Mouse (Mus musculus) CH12.LX (cell line): ENCODE measurements at regions not wholly inside any gene's neighbourhood (a gene's known extent, or its start where the extent isn't known, plus 50 kb on each side); places are given as distances from the start of the nearest gene placed in this dataset.

Source experiments
- DNase-seq: peaks from one replicate; pipeline ENCODE4 v3.0.0-alpha.2; 2013; ENCODE audit errors: extremely low read depth
- H3K27ac ChIP-seq: 2 replicates; pipeline ENCODE4 v1.5.1; 2012; ENCODE audit warnings: low read depth, mild to moderate bottlenecking, control low read depth, moderate library complexity; ENCODE audit not compliant: insufficient read depth
- H3K27me3 ChIP-seq: replicated peaks from 2 replicates; pipeline ENCODE3; 2012; ENCODE audit warnings: inconsistent platforms
- H3K36me3 ChIP-seq, 2 experiments: replicated peaks in 1 of 2; 2 replicates each; pipeline versions ENCODE3 to v1.6.1; 2012; ENCODE audit warnings: inconsistent platforms in 1 of 2, low read length in 1 of 2, mild to moderate bottlenecking in 1 of 2, mixed read lengths in 1 of 2, moderate library complexity in 1 of 2; ENCODE audit not compliant: control insufficient read depth in 1 of 2, insufficient read depth in 1 of 2
- H3K4me1 ChIP-seq, 2 experiments: 2 replicates each; pipeline ENCODE4 v1.6.1; 2012; ENCODE audit warnings: inconsistent platforms in 1 of 2, moderate library complexity in 1 of 2; ENCODE audit not compliant: insufficient read depth in 2 of 2, control insufficient read depth in 1 of 2
- H3K4me2 ChIP-seq: 2 replicates; pipeline ENCODE4 v1.6.1; 2012; ENCODE audit warnings: low read depth, mild to moderate bottlenecking, control low read depth; ENCODE audit not compliant: poor library complexity, insufficient read depth, severe bottlenecking
- H3K4me3 ChIP-seq, 3 experiments: fragments of 150-350 bp in 1 of 3; sonication (generic) in 1 of 3; replicated peaks in 1 of 3; 2 replicates each; pipeline versions ENCODE3 to v1.5.1; 2011 to 2012; ENCODE audit warnings: low read depth in 2 of 3, low read length in 2 of 3, mild to moderate bottlenecking in 2 of 3, moderate library complexity in 2 of 3, control low read depth in 1 of 3, improper control_type of control experiment in 1 of 3, inconsistent platforms in 1 of 3, mixed read lengths in 1 of 3; ENCODE audit not compliant: poor library complexity in 1 of 3
- H3K79me2 ChIP-seq: replicated peaks from 2 replicates; pipeline ENCODE4 v1.6.1; 2012; ENCODE audit warnings: mild to moderate bottlenecking, moderate library complexity; ENCODE audit not compliant: control insufficient read depth, poor library complexity, insufficient read depth, severe bottlenecking; ENCODE audit errors: extremely low read depth
- H3K9ac ChIP-seq: 2 replicates; pipeline ENCODE4 v1.6.1; 2012; ENCODE audit warnings: low read depth, mild to moderate bottlenecking, control low read depth, moderate library complexity; ENCODE audit not compliant: insufficient read depth
- H3K9me3 ChIP-seq: replicated peaks from 2 replicates; pipeline ENCODE3; 2012; ENCODE audit warnings: low read length, inconsistent platforms, mixed read lengths
- BHLHE40 ChIP-seq: IDR thresholded peaks from 2 replicates; pipeline ENCODE4 v1.6.1; 2011; ENCODE audit warnings: mild to moderate bottlenecking, low read depth, low read length, improper control_type of control experiment
- CHD2 ChIP-seq: IDR thresholded peaks from 2 replicates; pipeline ENCODE4 v1.6.1; 2011; ENCODE audit warnings: low read length, improper control_type of control experiment
- E2F4 ChIP-seq: IDR thresholded peaks from 2 replicates; pipeline ENCODE4 v1.6.1; 2011; ENCODE audit warnings: low read depth, low read length, improper control_type of control experiment; ENCODE audit not compliant: insufficient replicate concordance
- ELF1 ChIP-seq: IDR thresholded peaks from 2 replicates; pipeline ENCODE4 v1.6.1; 2014; ENCODE audit warnings: low read depth, mild to moderate bottlenecking, inconsistent platforms, low read length, improper control_type of control experiment
- ETS1 ChIP-seq: conservative IDR thresholded peaks from 2 replicates; pipeline ENCODE4 v1.6.1; 2012; ENCODE audit warnings: low read depth, mild to moderate bottlenecking, inconsistent platforms, low read length, improper control_type of control experiment, moderate library complexity
- GABPA ChIP-seq: IDR thresholded peaks from 2 replicates; pipeline ENCODE4 v1.6.1; 2012; ENCODE audit warnings: low read depth, low read length, improper control_type of control experiment, inconsistent platforms; ENCODE audit not compliant: insufficient replicate concordance
- HCFC1 ChIP-seq: IDR thresholded peaks from 2 replicates; pipeline ENCODE4 v1.6.1; 2012; ENCODE audit warnings: low read depth, mild to moderate bottlenecking, inconsistent platforms, low read length, improper control_type of control experiment
- IRF4 ChIP-seq: IDR thresholded peaks from 2 replicates; pipeline ENCODE4 v1.6.1; 2014; ENCODE audit warnings: low read depth, mild to moderate bottlenecking, inconsistent platforms, low read length, improper control_type of control experiment
- MAZ ChIP-seq: IDR thresholded peaks from 2 replicates; pipeline ENCODE4 v1.6.1; 2012; ENCODE audit warnings: low read depth, mild to moderate bottlenecking, inconsistent platforms, low read length, improper control_type of control experiment, moderate library complexity
- MEF2A ChIP-seq: IDR thresholded peaks from 2 replicates; pipeline ENCODE4 v1.6.1; 2014; ENCODE audit warnings: low read depth, mild to moderate bottlenecking, inconsistent platforms, low read length, improper control_type of control experiment, borderline replicate concordance
- MXI1 ChIP-seq: IDR thresholded peaks from 2 replicates; pipeline ENCODE4 v1.6.1; 2011; ENCODE audit warnings: mild to moderate bottlenecking, low read depth, low read length, improper control_type of control experiment
- NELFE ChIP-seq: IDR thresholded peaks from 2 replicates; pipeline ENCODE4 v1.6.1; 2011; ENCODE audit warnings: low read depth, low read length, improper control_type of control experiment
- NRF1 ChIP-seq: IDR thresholded peaks from 2 replicates; pipeline ENCODE4 v1.6.1; 2014; ENCODE audit warnings: low read depth, mild to moderate bottlenecking, inconsistent platforms, low read length, improper control_type of control experiment, moderate library complexity
- PAX5 ChIP-seq: IDR thresholded peaks from 2 replicates; pipeline ENCODE4 v1.6.1; 2012; ENCODE audit warnings: low read length, inconsistent platforms, mixed read lengths
- POLR2A ChIP-seq: IDR thresholded peaks from 2 replicates; pipeline ENCODE4 v1.6.1; 2011; ENCODE audit warnings: low read depth, mild to moderate bottlenecking, improper control_type of control experiment, low read length
- POLR2AphosphoS2 ChIP-seq: IDR thresholded peaks from 2 replicates; pipeline ENCODE4 v1.6.1; 2011; ENCODE audit warnings: low read depth, low read length, improper control_type of control experiment
- RAD21 ChIP-seq: IDR thresholded peaks from 2 replicates; pipeline ENCODE4 v1.6.1; 2011; ENCODE audit warnings: low read depth, mild to moderate bottlenecking, low read length, improper control_type of control experiment, moderate library complexity
- RCOR1 ChIP-seq: conservative IDR thresholded peaks from 2 replicates; pipeline ENCODE4 v1.6.1; 2012; ENCODE audit warnings: low read depth, mild to moderate bottlenecking, inconsistent platforms, low read length, improper control_type of control experiment
- SIN3A ChIP-seq: IDR thresholded peaks from 2 replicates; pipeline ENCODE4 v1.6.1; 2012; ENCODE audit warnings: low read length, improper control_type of control experiment, inconsistent platforms
- SMC3 ChIP-seq: IDR thresholded peaks from 2 replicates; pipeline ENCODE4 v1.6.1; 2011; ENCODE audit warnings: low read depth, low read length, improper control_type of control experiment
- TBP ChIP-seq: conservative IDR thresholded peaks from 2 replicates; pipeline ENCODE4 v1.6.1; 2011; ENCODE audit warnings: low read depth, low read length, improper control_type of control experiment
- TCF12 ChIP-seq: IDR thresholded peaks from 2 replicates; pipeline ENCODE4 v1.6.1; 2014; ENCODE audit warnings: low read depth, mild to moderate bottlenecking, inconsistent platforms, low read length, improper control_type of control experiment
- USF2 ChIP-seq: conservative IDR thresholded peaks from 2 replicates; pipeline ENCODE4 v1.6.1; 2011; ENCODE audit warnings: low read depth, low read length, improper control_type of control experiment
- ZKSCAN1 ChIP-seq: IDR thresholded peaks from 2 replicates; pipeline ENCODE4 v1.6.1; 2012; ENCODE audit warnings: low read depth, inconsistent platforms, low read length, improper control_type of control experiment, borderline replicate concordance
- ZMIZ1 ChIP-seq: IDR thresholded peaks from 2 replicates; pipeline ENCODE4 v1.6.1; 2012; ENCODE audit warnings: low read depth, mild to moderate bottlenecking, inconsistent platforms, low read length, improper control_type of control experiment
- dilution Hi-C: fragments of 300-500 bp; cut with MboI; formaldehyde crosslinking; loops from 2 replicates; pipeline ENCODE4 v1.14.3; 2020; ENCODE audit warnings: low sequenced_read_pairs; ENCODE audit not compliant: extremely low pct_unique_long_range_greater_than_20kb, extremely low pct_ligation_motif_present
- in situ Hi-C: fragments of 300-500 bp; cut with MboI; formaldehyde crosslinking; loops from 3 replicates; pipeline ENCODE4 v1.14.3; 2019; ENCODE audit warnings: low sequenced_read_pairs, low pct_ligation_motif_present, low pct_unique_long_range_greater_than_20kb, mixed read lengths

- H3K36me3 ChIP-seq, result no peaks in the 10 kb centered on the region
- H3K4me2 ChIP-seq, result no peak overlapping the region
- H3K27ac ChIP-seq, result no peak overlapping the region
- peaks cover 81% of the 10 kb centered on the region for H3K27me3 ChIP-seq
- no peak for TF ChIP-seq HCFC1
- TF ChIP-seq E2F4, result no peak
- no peak for TF ChIP-seq SIN3A
- TF ChIP-seq MEF2A, result no peak
- no peak for TF ChIP-seq SMC3
- no peak for TF ChIP-seq POLR2A
- TF ChIP-seq RAD21, result no peak
- TF ChIP-seq ZMIZ1, result no peak
- no peak for TF ChIP-seq ZKSCAN1
- TF ChIP-seq GABPA, result no peak
- TF ChIP-seq ETS1, result no peak
- no peak for TF ChIP-seq MAZ
- no peak for TF ChIP-seq BHLHE40
- in situ Hi-C loops, result no loop called here
- H3K79me2 ChIP-seq, result no peaks in the 10 kb centered on the region
- H3K4me3 ChIP-seq, result no peak overlapping the region
- dilution Hi-C loops, result no loop called here
- no peak for DNase-seq
- H3K4me1 ChIP-seq, result peaks cover 6 to 13% of the 10 kb centered on the region in 2 experiments
- no peaks in the 10 kb centered on the region for H3K9me3 ChIP-seq
- no peak overlapping the region for H3K9ac ChIP-seq
Measured at GRCm38 (mm10) chr7:67852859-67853258, 93.3 kb upstream of the Synm start.

GRCm38 (mm10) chr7:67849509-67849862 lies 89.9 kb upstream of the Synm start:
- Histone ChIP-seq H3K27me3 (peaks cover 86% of the 10 kb centered on the region), H3K27ac (no peak overlapping the region), H3K36me3 (no peaks in the 10 kb centered on the region), H3K4me3 (no peak overlapping the region), H3K79me2 (no peaks in the 10 kb centered on the region), H3K4me2 (no peak overlapping the region), H3K9me3 (no peaks in the 10 kb centered on the region), H3K9ac (no peak overlapping the region), H3K4me1 (peaks cover 6% of the 10 kb centered on the region in 2 experiments)
- TF ChIP-seq USF2, result no peak
- TF ChIP-seq SIN3A, result no peak
- TF ChIP-seq NELFE, result no peak
- TF ChIP-seq ETS1, result no peak
- no peak for TF ChIP-seq NRF1
- no peak for TF ChIP-seq ELF1
- no peak for TF ChIP-seq TBP
- TF ChIP-seq BHLHE40, result no peak
- no peak for TF ChIP-seq RCOR1
- TF ChIP-seq CHD2, result no peak
- TF ChIP-seq SMC3, result no peak
- TF ChIP-seq POLR2AphosphoS2, result no peak
- TF ChIP-seq MXI1, result no peak
- TF ChIP-seq IRF4, result no peak
- no peak for TF ChIP-seq TCF12
- no peak for TF ChIP-seq PAX5
- TF ChIP-seq MAZ, result no peak
- dilution Hi-C loops, result no loop called here
- DNase-seq, result no peak
- in situ Hi-C loops, result no loop called here
